Mouse (Mus musculus) heart, adult 2 months (tissue): ENCODE data around the gene 4933405L10Rik.

Source experiments
- CTCF ChIP-seq: fragments of 200-600 bp; IDR thresholded peaks from 2 replicates; pipeline ENCODE4 v1.8.1; 2022; ENCODE audit warnings: antibody characterized with exemption, mild to moderate bottlenecking, moderate library complexity
- EP300 ChIP-seq: fragments of 200-500 bp; IDR thresholded peaks from 2 replicates; pipeline ENCODE4 v1.6.1; 2011; ENCODE audit warnings: low read depth, low read length, control low read depth; ENCODE audit not compliant: insufficient read depth
- POLR2A ChIP-seq: fragments of 200-500 bp; IDR thresholded peaks from 2 replicates; pipeline ENCODE4 v1.6.1; 2011; ENCODE audit warnings: mild to moderate bottlenecking, low read depth, low read length, control low read depth; ENCODE audit not compliant: insufficient read depth

- TF ChIP-seq POLR2A (no peak), CTCF (no peak), EP300 (no peak)
These were observed at the start of gene 4933405L10Rik, which contains the start of gene Enkd1 for GRCm38 (mm10) chr8:105707498-105708403.
